Mouse (Mus musculus) neural tube, embryonic 10.5 days (tissue): ENCODE results near the gene Chmp6.
A peak's percentile ranks its signal among the peaks of the same experiment; 100 is the strongest.

ENCODE experiments used
- DNase-seq: peaks from one replicate; pipeline ENCODE4 v3.0.0-alpha.2; 2017; ENCODE audit warnings: low spot score; ENCODE audit errors: extremely low spot score

Chmp6 gene

DNA sequence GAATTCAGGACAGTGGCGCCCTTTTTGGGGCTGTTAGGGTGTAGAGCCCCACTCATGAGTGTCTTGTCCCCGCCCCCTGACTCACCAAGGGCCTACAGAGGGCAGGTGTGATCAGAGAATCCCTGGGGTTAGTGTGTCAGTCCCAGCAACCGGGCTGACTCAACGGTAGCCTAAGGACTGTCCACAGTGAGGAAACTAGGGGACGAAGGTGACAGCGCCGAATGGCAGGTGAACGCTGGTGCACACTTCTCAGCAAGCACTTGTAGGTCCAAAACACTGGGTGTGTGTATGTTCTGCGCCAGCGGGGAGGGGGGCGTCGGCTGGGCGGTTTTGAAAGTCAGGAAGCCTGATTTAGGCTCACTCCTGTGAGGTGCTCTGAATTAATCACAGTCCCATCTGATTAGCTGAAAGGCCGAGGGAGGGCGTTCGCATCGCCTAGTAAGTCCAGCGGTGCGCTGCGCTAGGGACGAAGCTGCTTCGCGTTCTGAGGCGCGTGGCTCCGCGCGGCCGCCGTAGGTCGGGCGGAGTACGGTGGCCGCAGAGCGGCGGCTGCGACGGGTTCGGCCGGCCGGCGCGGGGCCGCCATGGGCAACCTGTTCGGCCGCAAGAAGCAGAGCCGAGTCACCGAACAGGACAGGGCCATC, at the start of gene Chmp6:
TSS of gene Chmp6 (plus strand) at position 151 of the 644 bp plus-strand sequence.
- peak; percentile 90 for DNase-seq

- no peak for DNase-seq
Measured at GRCm38 (mm10) chr11:119866837-119867236, 46.4 kb upstream of the Chmp6 start.

DNA sequence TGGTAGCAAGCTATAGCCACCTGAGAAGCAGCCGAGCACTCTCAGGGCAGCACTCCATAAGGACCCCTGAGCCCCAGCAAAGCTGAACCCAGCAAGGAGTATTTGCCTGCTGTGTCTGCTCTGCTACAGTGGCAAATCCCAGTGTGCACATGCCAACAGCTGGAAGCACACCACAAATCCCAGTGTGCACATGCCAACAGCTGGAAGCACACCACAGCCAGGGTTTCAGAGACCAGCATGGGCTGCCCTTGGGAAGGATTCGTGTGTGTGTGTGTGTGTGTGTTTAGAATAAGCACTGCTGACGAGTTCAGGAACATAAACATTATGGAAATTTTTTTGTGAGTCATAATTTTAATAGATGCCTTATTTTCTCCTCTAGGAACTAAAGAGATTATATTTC, 45.1 kb upstream of the Chmp6 start:
- no peak for DNase-seq

DNA sequence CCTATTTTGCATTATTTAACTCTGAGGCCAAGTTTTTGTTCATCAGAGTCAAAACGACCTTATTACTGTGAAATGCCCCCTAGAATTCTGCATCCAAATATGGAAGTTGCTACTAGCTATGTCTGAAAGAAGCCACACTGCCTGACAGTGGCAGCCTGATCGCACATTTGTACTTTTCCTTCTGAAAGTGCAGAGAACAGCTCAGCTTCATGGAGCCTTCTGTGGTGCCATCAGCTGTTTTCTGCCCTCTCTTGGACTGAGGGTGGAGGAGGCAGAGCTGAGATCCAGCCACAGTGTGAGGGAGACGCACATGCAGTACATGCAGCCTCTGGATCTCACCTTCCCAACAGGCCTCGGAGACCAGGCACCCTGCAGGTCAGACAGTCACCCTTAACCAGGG, 44.7 kb upstream of the Chmp6 start:
- no peak for DNase-seq

DNA sequence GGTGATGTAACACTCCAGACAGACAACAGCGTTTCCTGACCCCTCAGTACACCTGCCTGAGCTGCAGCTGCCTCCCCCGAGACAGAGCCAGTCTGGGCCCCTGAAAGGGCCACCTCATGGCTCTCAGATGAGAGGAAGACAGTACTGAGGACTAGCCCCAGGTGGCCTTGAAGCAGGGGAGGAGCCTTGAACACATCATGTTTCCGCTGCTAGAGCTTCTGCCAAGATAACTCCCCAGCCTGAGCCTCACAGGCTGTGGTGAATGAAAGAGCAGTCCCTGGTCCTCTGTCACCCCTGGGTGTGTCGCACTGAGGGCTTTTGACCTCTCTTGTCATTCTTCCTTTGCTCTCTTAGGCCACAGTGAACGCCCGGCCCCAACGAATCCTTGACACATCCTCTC, 42.1 kb upstream of the Chmp6 start:
- no peak for DNase-seq

DNA sequence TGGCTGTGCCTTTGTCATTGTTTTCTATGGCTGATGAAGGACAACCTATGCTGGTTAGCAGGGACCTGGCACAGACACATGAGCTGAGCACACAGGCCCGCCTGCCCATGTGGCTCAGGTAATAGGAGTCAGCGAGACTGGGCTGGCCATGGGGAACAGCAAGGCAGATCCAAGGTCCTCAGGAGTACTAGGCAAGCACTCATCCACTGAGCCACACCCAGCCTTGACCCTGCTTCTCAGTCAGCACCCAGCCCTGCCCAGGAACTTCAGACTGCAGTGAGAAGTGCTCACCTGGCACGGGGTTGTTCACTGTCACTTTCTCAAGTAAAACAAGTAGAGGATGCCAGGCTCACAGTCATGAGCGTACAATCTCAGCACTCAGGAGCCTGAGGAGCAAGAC, 39.6 kb upstream of the Chmp6 start:
- no peak for DNase-seq

- no peak for DNase-seq
Measured at GRCm38 (mm10) chr11:119874841-119875240, 38.4 kb upstream of the Chmp6 start.

DNA sequence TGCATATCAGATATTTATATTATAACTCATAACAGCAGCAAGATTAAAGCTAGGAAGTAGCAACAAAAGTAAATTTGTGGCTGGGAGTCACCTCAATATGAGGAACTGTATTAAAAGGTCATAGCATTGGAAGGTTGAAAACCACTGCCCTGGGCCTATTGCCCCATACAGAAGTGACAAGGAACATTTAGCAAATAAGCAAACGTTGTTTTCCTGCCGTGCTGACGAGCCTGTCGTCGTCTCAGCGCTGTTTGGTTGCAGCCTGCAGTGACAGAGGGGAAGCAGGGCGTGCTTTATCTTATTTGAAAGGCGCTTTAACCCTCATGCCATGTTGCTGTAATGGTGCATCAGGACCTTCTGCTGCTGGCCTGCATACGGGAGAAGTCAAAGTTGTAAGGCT, 37.6 kb upstream of the Chmp6 start:
- no peak for DNase-seq

GRCm38 (mm10) chr11:119877124-119877523, 36.1 kb upstream of the Chmp6 start:
- no peak for DNase-seq

- no peak for DNase-seq
Measured at GRCm38 (mm10) chr11:119879573-119879972, 33.7 kb upstream of the Chmp6 start.

- no peak for DNase-seq
Measured at GRCm38 (mm10) chr11:119883646-119884045, 29.6 kb upstream of the Chmp6 start.

DNA sequence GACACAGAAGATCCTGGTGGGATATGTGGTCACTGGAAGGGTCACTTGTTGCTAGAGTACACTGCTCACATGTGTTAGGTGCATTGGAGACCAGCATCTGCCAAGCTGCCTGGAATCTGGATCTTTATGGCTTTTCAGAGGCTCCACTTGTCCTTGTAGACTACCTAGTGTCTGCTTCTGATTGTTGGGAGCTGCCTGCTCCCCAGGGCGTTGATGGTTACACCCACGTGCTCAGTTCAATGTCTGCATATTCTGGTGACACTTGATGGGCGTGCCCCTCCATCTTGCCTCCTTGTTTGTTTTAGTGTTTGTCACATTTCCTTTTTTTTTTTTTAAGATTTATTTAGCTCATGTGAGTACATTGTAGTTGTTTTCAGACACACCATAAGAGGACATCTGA, 23.3 kb upstream of the Chmp6 start:
- DNase-seq: no peak

DNA sequence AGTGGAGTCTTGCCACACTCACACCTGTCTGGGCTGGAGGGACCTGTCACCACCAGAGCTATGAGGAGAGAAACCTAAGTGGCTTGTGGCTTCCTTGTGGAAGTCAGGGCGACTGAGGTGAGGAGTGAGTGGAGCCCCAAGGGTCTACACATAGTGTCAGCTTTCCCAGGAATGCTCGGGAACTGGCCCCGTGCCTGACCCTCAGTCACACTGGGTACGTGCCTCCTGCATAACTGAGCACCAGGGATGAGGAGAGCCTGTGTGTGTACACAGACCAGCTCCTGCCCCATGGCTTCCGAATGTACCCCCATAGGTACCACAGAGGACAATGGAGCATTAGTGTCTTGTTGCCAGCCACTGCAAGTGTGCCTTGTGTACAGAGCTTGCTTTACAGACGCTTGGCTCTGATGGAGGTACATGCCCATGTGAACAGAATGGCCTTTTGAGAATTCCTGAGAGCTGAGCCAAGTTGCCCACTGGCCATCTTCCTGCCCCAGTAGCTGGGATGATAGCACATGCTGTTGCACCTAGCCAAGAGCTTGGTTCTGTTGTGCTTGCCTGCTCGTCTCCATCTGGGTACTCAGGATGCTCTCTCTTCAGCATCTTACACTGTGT, 21.5 kb upstream of the Chmp6 start:
- no peak for DNase-seq

- no peak for DNase-seq
Measured at GRCm38 (mm10) chr11:119893667-119894236, 19.5 kb upstream of the Chmp6 start.

DNA sequence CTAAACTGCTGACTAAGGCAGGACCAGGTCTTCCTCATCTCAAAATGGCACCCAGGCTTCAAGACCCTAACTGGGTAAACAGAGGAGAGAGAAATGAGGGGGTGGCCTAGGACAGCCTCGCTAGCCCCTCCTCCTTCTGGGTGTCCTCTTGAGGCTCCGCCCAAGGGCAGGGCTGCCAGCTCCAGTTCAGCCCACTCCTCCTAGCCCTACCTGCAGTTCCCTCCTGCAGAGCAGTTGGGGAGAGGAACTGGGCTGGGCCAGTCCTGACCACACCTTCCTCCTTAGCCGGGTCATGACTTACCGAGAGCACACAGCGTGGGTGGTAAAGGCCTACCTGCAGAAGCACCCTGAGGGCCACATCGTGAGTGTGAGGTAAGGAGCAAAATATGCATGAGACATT, 18.6 kb upstream of the Chmp6 start:
- DNase-seq: no peak

- no peak for DNase-seq
Measured at GRCm38 (mm10) chr11:119897041-119897440, 16.2 kb upstream of the Chmp6 start.

DNA sequence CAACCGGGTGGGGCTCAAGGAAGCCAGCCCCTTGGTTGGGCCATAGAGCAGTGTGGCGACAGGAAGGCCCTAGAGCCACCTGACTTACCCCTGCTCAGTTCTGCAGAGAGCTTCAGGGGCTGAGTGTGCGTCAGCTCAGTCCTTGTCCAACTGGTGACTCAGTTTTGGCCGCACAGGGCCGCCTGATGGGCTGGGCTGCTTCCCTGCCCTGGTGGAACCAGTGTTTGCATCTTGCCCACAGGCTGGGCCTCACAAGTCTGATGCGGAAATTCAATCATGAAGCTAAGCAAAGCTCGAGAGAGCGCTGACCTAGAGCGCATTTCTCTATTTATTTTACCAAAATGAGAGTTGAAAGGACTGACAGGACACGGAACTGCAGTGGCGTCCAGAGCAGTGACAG, 14.3 kb upstream of the Chmp6 start:
- DNase-seq: no peak

- no peak for DNase-seq
Measured at GRCm38 (mm10) chr11:119901174-119901573, 12.1 kb upstream of the Chmp6 start.

- no peak for DNase-seq
Measured at GRCm38 (mm10) chr11:119902891-119903290, 10.3 kb upstream of the Chmp6 start.

DNA sequence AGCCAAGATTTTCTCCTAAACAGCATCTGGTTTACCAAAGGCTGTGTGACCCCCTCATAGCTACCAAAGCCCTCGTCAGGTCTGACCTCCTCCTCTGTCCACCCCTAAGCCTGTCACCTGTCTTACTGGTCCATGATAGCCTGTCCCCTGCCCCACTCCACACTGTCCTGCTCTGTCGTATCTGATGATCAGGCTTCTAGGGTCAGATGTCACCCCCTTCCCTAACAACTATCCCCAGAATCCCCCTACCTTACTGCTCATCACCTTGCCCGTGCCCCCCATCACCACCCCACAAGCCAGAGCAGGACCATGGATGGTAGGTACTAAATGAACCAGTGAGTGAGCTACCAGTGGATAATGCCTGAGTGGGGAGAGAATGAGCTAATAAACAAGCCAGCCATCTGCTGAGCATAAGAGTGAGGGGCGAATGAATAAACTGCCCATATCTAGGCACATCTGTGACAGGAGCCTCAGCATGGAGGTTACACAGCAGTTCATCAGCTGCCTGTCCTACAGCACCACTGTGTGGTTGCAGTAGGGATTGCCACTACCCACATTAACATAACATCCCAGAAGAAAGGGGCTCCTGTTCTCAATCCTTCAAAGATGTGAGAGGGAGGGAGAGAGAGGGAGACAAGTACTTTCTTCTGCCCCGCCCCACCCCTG, 8.5 kb upstream of the Chmp6 start:
- peak; percentile 71 for DNase-seq

DNA sequence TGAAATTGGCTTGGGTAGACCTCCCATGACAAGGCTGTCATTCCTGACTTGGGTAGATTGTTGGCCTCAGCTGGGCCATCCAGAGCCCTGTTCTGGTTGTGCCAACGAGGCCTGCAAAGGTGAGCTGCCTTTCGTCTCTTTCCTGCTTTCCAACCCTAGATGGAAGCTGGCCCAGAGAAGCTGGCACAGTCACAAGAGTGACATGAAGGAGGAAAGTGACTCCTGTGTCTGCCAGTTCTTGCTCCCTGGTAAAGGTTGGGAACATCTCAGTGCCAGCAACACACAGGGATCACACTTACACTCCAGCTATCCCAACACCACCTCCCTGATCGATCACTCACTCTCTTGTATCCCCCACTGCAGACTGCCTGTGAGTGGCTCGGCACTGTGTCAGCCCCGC, 7.4 kb upstream of the Chmp6 start:
- no peak for DNase-seq

DNA sequence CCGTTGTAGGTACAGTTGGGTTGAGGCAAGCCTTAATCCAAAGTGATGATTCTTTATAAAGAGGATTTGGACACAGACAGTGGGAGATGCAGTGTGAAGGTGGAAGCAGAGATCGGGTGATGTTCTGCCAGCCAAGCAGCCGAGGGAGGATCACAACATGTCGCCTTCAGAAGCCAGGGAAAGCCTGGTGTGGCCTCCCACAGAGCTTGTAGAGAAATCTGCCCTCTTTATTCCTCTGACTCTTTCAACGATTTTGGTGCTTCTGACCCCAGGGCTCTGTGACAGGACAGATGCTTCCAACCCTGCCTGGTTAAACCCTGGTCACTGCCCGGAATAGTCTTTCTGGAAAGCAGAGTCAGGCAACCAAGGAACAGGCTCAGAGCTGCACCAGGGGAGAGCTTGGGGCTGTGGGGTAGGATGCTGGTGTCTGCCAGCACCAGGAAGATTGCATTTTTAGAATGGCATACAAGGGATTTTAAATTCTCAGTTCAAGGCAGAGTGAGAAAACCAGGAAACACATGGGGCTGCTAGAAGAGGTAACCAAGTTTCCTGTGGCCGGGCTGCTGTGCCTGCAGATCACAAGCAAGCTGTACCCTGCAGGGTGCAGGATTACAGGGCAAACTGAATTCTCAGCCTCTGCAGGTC, 6.1 kb upstream of the Chmp6 start:
- no peak for DNase-seq
